Mouse (Mus musculus): Measurements from ENCODE around the gene Il23r.

Gene Il23r

GRCm38 (mm10) chr6:67431808-67432207, 59.8 kb downstream of the Il23r start:
- DNase-seq (ENCODE audit: low spot score) = no peak

DNA sequence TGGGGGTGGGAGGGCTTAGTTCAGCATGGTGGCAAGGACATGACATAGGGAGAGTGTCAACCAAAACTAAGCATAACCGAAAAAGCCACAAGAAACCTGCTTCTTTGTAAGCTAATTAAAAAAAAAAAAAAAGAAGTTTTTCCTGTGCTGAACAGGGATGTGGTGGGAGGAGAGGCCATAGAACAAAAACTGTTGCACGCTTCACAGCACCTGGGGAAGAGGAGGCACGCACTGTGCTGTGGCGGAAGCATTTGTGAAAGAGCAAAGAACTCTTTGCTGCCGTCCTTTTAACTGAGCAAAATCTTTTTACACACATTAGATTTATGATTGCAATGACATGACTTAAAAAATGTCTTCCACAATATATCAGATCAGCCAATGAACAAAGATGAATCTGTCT, 69.9 kb downstream of the Il23r start:
- no peak for DNase-seq (ENCODE audit: low spot score)

GRCm38 (mm10) chr6:67416557-67416956, 75.1 kb downstream of the Il23r start:
- no peak for DNase-seq (ENCODE audit: low spot score)

- DNase-seq (ENCODE audit: low spot score) = no peak
These were observed 76.4 kb downstream of the Il23r start for GRCm38 (mm10) chr6:67415276-67415675.

DNA sequence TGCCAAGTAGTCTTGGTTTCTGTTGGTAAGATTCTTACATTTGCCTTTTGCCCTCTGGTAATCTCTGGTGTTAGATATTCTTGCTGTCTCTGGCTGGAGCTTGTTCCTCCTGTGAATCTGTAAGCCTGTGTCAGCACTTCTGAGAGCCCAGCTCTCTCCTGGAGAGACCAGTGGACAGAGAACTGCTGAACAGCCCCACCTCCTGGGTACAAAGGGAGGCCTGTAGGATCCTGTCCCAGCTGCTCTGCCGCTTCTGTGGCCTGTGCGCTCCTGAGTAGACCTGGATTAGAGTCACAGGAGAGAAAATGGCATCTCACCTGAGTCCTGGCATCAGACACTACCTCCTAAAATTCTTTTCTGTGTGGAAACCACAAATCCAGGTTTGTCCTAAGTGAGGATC, 78.3 kb downstream of the Il23r start:
- DNase-seq (ENCODE audit: low spot score) = no peak

DNA sequence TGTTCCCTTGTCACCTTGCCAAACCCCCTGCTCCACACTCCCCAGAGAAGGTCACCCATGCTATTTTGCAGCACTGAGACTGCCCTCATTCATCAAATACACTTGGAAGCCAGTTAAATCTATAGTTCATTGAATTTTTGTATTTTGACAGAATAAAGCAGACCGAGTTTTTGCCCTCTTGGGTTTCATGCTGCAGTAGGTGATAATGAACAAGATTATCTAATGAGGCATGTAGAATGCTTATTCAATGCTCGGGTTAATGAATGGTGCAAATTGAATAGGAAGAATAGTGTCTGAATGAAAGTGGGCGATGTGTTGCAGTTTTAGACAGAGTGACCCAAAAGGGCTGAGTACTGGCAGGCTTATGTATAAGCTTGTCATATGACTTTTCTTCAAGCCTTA, 86.4 kb downstream of the Il23r start:
- no peak for DNase-seq (ENCODE audit: low spot score)

- DNase-seq (ENCODE audit: low spot score) = no peak
These were observed 92.1 kb downstream of the Il23r start for GRCm38 (mm10) chr6:67399551-67399950.

GRCm38 (mm10) chr6:67375982-67376391, 115.7 kb downstream of the Il23r start, which contains the start of gene Il12rb2:
Gene Il12rb2, minus strand, starts transcription at chr6:67376188.
- no peak for DNase-seq (ENCODE audit: low spot score)

Measured in MN1 (cell line).